34 mouse cellular contexts compared by ENCODE assay signal in genomic region chr5:30493723-30494122, GRCm38 (mm10). TPM values are rescaled to one million over a fixed set of nuclear protein-coding genes. Genes with fewer than 3 reads are reported as not detected.
"Had no signal": no experiment of that assay in that cellular context is flagged by ENCODE, and none has a peak within 500 bp of the region (broad histone marks: within the 10 kb centered on the region; RNA-seq: fewer than 3 reads in every experiment).

No protein-coding gene starts in this region.

- H3K4me1 ChIP-seq: hindbrain, embryonic 12.5 days; liver, embryonic 12.5 days had no signal

- H3K9me3 ChIP-seq: heart, embryonic 12.5 days; hindbrain, embryonic 10.5 days; hindbrain, embryonic 12.5 days; intestine, embryonic 15.5 days; limb, embryonic 13.5 days; limb, embryonic 15.5 days; liver, embryonic 12.5 days had no signal

- H3K27me3 ChIP-seq: heart, embryonic 12.5 days; intestine, embryonic 15.5 days; limb, embryonic 13.5 days; limb, embryonic 15.5 days; liver, embryonic 12.5 days had no signal

- H3K36me3 ChIP-seq: heart, embryonic 12.5 days; hindbrain, embryonic 10.5 days; hindbrain, embryonic 12.5 days; intestine, embryonic 15.5 days; limb, embryonic 13.5 days; limb, embryonic 15.5 days; liver, embryonic 12.5 days had no signal

- H3K4me3 ChIP-seq: heart, adult 2 months; heart, embryonic 12.5 days; hindbrain, embryonic 10.5 days; hindbrain, embryonic 12.5 days; intestine, embryonic 15.5 days; layer of hippocampus, adult 2 months; left cerebral cortex, adult 2 months; limb, embryonic 13.5 days; limb, embryonic 15.5 days; liver, embryonic 12.5 days had no signal

- DNase-seq: gastrocnemius, postnatal 10 days; gastrocnemius, postnatal 25 days; heart, adult 2 months; heart, postnatal 36 days; kidney, postnatal 10 days; kidney, postnatal 4 days had no signal

- H3K27ac ChIP-seq: heart, adult 2 months; hindbrain, embryonic 10.5 days; hindbrain, embryonic 12.5 days; hindbrain, embryonic 14.5 days; intestine, embryonic 15.5 days; layer of hippocampus, adult 2 months; left cerebral cortex, adult 2 months; limb, embryonic 13.5 days; limb, embryonic 15.5 days; liver, embryonic 12.5 days; liver, embryonic 14.5 days had no signal

- H3K9ac ChIP-seq: heart, embryonic 12.5 days; hindbrain, embryonic 12.5 days; hindbrain, embryonic 14.5 days; intestine, embryonic 15.5 days; limb, embryonic 13.5 days; limb, embryonic 15.5 days; liver, embryonic 12.5 days; liver, embryonic 14.5 days had no signal

RNA-seq across cellular contexts. Expression of gene 1700001C02Rik, which starts 27.9 kb away (rescaled TPM):
- total RNA-seq: gastrocnemius, adult 18-20 months; gastrocnemius, postnatal 10 days; gastrocnemius, postnatal 25 days; gastrocnemius, postnatal 4 days; granulocyte monocyte progenitor cell, adult 5-6 weeks; heart, adult 2 months; heart, postnatal 36 days; left cerebral cortex, adult 2 months; left cerebral cortex, postnatal 14 days; left cerebral cortex, postnatal 36 days; liver, adult 2 months had no signal
- polyA plus RNA-seq: heart, embryonic 12.5 days; heart, embryonic 14.5 days; inflammation-experienced regulatory T-cells, adult 6 months; intestine, embryonic 15.5 days; intestine, postnatal 0 days; kidney, embryonic 14.5 days; kidney, embryonic 16.5 days; limb, embryonic 11.5 days; limb, embryonic 13.5 days; limb, embryonic 15.5 days; liver, adult 2 months; liver, embryonic 12.5 days; liver, embryonic 14.5 days; liver, embryonic 16.5 days had no signal

RNA-seq across cellular contexts. Expression of gene Otof, which starts 32.0 kb away (rescaled TPM):
- total RNA-seq: granulocyte monocyte progenitor cell, adult 5-6 weeks; heart, adult 2 months; heart, postnatal 36 days; liver, adult 2 months had no signal
- polyA plus RNA-seq: inflammation-experienced regulatory T-cells, adult 6 months; limb, embryonic 11.5 days; liver, embryonic 16.5 days had no signal

RNA-seq across cellular contexts. Expression of gene Cib4, which starts 51.9 kb away (rescaled TPM):
- total RNA-seq: gastrocnemius, adult 18-20 months; gastrocnemius, postnatal 10 days; gastrocnemius, postnatal 25 days; gastrocnemius, postnatal 4 days; granulocyte monocyte progenitor cell, adult 5-6 weeks; heart, adult 2 months; heart, postnatal 36 days; layer of hippocampus, adult 2 months; layer of hippocampus, postnatal 10 days; layer of hippocampus, postnatal 25 days; left cerebral cortex, adult 2 months; left cerebral cortex, postnatal 14 days; left cerebral cortex, postnatal 36 days; liver, adult 2 months had no signal
- polyA plus RNA-seq: heart, adult 2 months; heart, embryonic 12.5 days; heart, embryonic 14.5 days; heart, embryonic 16.5 days; hindbrain, embryonic 10.5 days; hindbrain, embryonic 12.5 days; hindbrain, embryonic 14.5 days; hindbrain, embryonic 16.5 days; inflammation-experienced regulatory T-cells, adult 6 months; intestine, embryonic 15.5 days; intestine, postnatal 0 days; kidney, embryonic 14.5 days; kidney, embryonic 16.5 days; limb, embryonic 11.5 days; limb, embryonic 15.5 days; liver, adult 2 months; liver, embryonic 12.5 days; liver, embryonic 14.5 days; liver, embryonic 16.5 days had no signal
